Mouse (Mus musculus): ENCODE results near the gene Smim14. TPM values are rescaled to one million over a fixed set of nuclear protein-coding genes. Genes with fewer than 3 reads are reported as not detected.
A peak's percentile ranks its signal among the peaks of the same experiment; 100 is the strongest.

Smim14 gene
- total RNA-seq, 2 experiments from 2014 or later: 141 to 152 TPM

DNA sequence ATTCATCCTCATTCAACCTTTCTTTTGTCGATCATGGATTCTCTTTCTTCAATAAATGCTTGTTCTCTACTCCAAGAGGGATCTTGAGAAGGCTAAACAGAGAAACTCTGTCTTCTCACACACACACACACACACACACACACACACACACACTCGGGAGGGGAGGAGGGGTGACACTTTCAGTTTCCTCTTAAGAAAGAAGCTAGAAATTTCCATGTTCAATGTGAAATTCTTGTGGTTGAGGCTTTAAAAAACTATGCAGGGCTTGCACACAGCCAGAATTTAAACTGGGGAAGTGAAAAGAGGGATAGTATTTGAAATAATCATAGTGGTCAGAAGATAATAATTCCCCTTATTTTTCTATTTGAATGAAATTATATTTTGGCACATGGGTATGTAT, 61.2 kb downstream of the Smim14 start:
- DNase-seq (ENCODE audit: low spot score in 2 of 2): no peak

DNA sequence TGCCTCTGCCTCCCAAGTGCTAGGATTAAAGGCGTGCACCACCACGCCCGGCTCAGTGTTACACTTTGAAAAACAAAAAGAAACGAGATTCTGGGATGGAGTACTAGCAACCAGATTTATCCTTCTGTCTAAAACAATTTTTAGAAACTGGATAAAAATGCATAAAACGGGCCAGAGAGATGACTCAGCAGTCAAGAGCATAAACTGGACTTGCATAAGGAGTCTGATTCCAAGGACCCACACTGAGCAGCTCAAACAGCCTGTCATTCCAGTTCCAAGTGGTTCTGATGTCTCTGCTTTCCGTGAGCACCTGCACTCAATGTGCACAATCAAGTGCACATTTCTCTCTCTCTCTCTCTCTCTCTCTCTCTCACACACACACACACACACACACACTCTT, 67.2 kb downstream of the Smim14 start:
- no peak for DNase-seq (ENCODE audit: low spot score in 2 of 2)

DNA sequence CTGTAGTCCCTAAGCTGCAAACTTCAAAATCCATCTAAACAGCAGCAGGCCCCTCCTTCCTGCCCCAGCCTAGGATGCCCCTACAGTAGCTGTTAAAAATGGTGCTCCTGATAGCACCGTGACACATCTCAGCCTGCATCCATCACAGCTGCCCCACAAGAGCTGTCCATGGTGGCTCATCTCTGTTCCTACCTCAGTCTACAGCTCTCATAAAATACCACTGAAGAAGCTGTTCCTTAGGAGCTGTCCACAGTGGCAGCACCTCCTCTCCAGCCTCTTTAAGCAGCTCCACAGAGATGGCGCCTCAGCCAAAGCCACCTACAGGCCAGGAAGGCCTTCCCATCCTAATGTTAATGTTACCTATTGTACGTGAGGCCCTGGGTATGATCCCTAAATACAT, 70.1 kb downstream of the Smim14 start:
- no peak for DNase-seq (ENCODE audit: low spot score in 2 of 2)

DNA sequence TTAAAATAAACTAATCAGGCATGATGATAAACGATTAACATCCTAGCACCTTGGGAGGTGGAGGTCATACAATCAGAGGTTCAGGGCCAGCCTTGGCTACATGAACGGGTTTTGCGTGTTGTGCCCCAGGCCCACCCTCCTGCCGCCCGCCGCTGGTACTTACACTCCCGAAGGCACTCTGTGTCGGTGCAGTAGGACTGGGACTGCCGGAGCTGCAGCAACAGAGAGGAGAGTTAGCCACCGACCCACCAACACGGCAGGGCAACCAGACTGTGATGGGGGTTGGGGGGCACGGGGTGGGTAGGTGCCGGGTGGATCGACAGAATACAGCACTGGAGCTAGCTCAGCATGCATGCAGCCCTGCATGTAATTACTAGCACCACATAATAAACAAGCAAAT, 76.6 kb downstream of the Smim14 start:
- no peak for DNase-seq (ENCODE audit: low spot score in 2 of 2)

DNA sequence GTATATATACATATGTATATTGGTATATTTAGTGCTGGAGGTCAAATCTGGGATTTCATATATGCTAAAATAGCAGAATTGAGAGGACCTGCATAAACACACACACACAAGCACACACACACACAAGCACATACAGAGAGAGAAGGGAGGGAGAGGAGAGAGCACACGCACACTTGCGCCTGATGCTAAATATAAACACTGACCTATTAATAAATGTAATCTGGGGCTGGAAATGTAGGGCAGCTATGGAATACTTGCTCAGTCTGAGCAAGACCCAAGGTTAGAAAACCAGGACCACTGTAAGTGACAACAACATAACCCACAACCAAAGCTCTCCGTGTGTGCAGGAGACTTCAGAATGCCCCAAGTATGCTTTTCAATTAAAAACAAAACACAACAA, 77.5 kb downstream of the Smim14 start:
- DNase-seq (ENCODE audit: low spot score in 2 of 2): no peak

DNA sequence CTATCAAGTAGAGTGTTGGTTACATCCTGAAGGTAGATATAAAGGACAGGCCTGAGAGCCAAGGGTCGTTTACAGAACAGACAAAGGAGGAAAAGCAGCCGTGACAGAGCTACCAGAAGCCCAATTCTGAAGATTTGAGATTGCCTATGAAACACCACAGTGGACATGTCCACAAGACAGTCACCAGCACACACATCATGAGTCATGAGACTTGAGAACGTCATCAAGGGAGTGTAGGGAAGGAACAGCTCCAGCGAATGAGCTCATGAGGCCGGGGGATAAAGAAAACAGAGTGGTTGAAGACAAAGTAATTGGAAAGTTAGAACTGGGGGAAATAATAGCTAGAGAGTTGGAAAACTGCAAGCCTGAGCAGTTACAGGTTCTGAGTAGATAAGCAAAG, 79.1 kb downstream of the Smim14 start:
- DNase-seq (ENCODE audit: low spot score in 2 of 2): no peak

DNA sequence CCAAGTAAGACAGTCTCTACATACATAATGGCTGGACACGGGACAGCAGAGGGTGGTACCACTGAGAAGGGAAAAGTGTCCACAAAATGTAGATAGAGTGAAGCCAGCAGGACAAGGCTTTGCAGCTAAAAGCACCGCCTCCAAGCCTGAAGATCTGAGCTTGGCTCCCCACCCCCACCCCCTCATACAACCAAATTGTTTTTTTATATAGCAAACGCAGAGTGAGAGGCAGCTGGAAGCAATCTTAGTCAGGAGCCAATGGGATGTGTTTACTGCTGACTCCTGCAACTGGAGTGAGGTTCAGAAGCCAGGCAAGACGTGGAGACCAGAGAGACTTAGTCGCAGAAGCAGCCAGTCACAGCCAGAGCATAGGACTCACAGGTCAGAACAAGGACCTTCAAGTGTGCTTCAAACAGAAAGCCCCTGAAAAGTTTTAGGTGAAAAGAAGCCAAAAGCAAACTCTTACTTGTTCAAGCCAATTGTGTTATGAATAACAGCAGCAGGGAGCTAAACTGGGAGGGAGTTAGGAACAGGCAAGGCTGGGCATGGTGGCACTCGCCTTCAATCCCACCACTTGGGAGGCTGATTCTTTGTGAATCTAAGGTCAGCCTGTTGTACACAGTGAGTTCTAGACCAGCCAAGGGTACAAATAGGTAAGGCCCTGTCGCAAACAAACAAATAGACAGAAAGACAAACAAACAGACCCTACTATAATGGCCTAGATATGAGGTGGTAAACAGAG, 79.7 kb downstream of the Smim14 start:
- DNase-seq (ENCODE audit: low spot score in 2 of 2): no peak

DNA sequence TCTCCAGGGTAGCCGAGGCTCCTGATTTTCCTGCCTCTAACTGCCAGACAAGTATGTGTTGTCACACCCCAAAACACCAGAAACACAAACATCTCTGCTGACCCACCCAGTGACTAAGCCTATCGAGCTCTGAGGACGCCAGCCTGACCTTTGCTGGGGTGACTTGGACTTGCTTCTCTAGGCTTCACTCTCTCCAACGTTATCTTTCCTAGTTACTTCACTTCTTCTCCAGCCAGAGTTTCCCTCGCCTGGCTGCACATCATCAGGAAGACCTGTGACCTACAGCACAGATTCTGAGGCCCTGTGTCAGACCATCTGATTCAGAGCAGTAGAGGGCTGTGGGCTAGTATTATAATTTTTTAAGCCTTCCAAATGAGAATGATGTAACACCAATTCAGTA, 82.2 kb downstream of the Smim14 start:
- DNase-seq (ENCODE audit: low spot score in 2 of 2): no peak

DNA sequence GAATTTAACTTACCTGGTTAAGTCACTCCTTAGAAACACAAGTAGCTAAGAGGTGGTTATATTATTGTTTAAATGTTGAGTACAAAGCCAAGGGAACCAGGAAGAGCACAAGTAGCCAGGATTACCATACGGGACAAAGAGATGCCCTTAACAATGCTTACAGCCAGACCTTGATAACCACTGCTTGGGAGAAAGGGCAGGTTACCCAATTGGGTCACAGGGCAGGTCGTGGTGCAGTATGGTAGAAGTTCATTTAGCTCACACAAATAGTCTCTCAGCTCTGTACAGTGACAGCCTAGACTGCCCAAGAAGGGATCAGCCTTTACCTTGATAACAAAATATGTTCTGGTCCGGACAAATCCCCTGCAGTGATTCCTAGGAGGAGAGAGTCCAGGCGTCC, 88.0 kb downstream of the Smim14 start:
- no peak for DNase-seq (ENCODE audit: low spot score in 2 of 2)

DNA sequence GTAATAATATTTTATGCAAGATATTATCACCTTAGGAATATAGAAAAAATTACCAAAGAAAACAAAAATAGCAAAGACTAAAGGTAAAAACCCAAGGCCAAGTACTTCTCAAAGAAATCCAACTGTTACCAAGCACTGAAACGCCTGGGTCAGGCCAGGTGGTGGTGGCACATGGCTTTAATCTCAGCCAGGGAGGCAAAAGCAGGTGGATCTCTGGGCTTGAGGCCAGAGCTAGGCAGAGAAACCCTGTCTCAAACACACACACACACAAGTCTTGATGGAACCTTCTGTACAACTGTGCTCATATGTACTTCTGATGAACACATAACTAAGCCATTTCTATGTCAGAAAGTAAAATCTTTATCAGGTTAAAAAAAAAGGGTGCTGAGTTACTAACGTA, 89.2 kb downstream of the Smim14 start:
- no peak for DNase-seq (ENCODE audit: low spot score in 2 of 2)

DNA sequence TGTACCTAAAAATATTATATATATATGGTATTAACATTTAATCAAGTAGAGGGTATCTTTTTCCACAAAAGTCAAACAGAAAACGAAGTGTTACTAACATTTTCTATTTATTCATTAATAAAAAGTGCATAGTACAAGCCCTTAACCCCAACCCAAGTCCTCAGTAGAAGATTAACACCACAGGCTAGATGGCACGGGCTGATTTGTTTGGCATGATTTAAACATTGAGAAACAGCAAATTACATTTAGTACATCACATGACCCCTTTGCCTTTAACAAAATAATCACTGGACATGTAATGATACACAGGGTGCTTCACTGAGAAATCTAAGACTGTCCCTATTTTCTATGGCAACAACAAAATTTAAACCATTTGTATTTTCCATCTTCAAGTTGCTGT, 90.2 kb downstream of the Smim14 start:
- no peak for DNase-seq (ENCODE audit: low spot score in 2 of 2)

DNA sequence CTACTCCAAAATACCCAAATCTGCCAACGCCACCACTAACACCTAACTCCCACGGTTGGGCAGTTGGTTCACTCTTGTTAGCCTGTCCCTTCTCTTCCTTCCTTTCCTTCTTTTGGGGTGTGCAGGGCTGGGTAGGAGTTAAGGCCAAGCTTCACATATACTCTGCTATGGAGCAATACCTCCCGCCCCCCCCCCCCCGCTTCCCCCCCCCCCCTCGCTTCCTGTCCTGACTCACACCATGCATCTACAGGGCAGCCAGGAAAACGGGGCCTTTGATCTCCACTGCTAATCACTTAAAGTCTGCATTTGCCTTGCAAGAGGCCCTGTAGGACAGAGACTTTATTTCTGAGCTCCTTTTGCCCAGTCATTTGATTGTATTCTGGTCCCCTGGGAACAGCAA, 92.0 kb downstream of the Smim14 start:
- DNase-seq (ENCODE audit: low spot score in 2 of 2): no peak

DNA sequence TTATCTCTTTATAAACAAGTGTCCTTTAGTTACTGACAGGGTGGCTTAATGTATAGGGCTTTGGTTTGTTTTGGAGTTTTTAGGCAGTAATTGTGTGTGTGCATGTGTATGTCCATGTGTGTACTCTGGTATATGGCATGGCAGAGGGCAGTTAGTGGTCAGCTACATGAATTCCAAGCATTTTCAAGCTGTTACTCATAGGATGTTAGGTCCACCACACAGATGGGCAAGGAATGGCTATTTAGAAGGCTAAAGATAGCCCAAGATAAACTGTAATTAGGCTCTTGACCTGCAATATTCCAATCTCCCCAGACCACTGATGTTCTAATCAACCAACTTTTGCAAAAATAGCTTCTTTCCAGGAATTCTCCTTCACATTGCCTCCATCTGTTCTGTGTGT, 98.9 kb downstream of the Smim14 start:
- DNase-seq (ENCODE audit: low spot score in 2 of 2): no peak

DNA sequence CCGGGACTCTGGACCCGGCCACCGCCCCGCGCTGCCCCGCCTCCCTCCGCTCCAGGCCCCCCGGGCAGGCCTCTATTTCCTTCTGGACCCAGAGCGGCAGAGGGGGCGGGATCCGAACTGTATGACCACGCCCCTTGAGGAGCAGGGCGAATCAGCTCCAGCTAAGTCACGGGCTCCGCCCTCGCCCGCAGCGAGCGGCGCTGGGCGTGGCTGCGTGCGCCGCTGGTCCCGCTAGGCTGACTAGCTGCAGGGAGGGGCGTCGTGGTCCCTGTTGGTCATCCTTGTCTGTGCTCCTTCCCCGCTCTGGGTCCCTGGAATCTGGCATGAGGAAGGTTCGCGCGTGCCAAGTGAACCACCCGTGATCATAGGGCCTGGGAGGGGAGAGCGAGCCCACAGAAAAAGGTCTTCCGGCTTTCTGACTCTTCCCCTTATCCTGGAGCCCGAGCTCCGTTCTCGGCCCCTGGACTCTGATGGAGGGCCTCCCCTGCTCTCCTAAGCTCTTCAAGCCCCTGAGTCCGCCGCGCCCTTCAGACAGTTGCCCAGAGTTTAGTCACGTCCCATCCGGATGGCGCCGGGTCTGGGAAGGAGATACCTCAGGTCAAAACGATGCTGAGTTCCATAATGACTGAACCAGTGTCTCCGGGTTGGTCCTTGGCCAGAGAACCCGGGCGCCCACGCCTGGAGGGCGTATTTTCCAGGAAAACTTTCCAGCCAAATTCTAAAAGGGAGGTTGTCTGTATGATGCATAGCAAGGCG, 101.0 kb downstream of the Smim14 start, which contains the start of gene Ugdh:
Gene Ugdh, minus strand, starts transcription at position 144 of the 756 bp plus-strand sequence.
- DNase-seq (ENCODE audit: low spot score in 2 of 2): peak; percentile 92 to 96

DNA sequence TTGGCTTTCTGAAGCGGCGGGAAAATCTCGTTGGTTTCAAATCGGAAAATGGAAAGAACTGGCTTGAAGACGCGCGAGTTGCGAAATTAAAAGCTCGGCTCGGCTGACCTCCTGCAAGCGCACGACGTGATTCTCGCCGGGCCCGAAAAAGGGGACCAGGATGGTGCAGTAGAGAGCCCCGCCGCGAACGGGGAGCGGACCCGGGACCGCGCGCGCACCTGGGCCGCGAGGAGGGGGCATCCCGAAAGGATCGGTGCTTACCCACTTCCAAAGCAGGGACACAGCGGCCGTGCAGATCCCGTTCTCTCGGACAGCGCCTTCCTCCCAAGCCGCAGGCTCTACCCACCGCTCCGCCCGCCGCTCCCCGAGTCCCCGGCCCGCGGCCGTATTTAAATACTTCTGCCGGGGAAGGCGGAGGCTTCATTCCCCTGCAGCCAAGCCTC, 101.6 kb downstream of the Smim14 start:
- no peak for DNase-seq (ENCODE audit: low spot score in 2 of 2)

DNA sequence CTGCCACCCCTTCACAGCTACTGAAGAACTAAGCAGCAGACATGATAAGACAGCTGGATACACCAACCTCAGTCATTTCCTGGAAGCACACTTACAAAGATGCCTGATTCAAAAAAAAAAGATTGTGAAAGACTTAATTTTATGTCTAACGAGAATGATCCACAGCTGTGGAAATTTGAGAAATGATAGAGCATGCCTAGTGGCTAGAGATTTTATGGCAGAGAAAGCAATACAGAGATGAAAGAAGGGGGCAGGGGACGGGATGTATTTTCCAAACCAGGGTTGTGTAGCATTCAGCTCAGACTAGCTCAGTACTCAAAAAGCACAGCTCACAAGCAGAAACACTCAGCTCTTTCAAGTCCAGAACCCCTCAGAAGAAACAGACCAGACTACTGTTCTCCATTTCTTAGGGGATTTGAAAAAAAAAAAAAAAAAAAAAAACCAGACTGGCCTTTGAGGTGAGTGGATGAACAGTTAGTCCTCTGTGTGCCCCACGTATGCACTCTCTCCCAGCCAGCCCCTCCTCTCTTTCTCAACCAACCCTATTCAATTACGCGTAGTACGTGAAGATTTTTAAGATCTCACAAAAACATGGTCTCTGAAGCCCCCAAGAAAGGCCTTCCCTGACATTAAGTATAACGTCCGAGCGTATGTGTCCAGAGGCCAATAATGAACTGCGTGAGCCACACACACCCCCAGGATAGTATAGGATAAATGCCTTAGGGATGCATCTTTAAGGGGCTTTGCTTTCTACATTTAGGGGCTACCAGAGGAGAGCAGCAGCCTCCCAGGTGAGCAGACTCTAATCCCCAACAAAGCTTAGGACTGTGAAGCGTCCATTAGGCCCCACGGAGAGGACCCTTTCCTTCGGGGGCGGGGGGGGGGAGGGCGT, 102.3 kb downstream of the Smim14 start:
- DNase-seq (ENCODE audit: low spot score in 2 of 2): peak in 1 of 2 experiments; percentile 30

DNA sequence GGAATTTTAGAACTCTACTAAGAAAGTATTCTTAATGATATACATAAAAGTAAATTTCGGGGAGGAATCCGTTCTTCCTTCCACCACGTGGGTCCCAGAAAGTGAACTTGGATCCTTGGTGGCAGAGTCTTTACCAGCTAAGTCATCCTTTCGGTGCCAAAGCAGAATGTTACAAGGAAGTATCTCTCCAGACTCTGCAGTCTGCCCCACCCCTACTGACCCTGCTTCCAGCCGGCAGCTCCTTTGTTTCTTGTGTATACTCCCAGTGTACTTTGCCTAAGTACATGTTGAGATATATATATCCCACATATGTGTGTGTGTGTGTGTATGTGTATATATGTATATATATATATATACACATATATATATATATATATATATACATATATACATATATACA, 107.5 kb downstream of the Smim14 start:
- no peak for DNase-seq (ENCODE audit: low spot score in 2 of 2)

DNA sequence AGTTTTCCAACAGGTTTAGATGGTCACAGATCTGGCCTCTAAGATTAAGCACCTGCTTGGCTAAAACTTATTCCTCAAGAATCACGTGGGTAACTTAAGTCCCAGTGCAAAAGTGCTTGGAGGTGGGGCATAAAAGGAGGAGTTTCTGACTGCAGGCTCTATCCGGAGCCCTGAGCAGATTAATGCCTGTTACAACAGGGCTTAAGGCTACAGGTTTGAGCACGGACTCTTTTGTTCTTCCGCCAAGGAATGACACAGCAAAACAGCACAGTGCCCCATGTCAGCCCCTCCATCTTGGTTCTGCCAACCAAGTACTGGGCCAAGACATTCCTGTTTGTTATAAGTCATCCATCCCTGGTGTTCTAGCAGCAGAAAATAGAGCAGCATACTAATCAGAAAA, 108.7 kb downstream of the Smim14 start:
- DNase-seq (ENCODE audit: low spot score in 2 of 2): no peak

DNA sequence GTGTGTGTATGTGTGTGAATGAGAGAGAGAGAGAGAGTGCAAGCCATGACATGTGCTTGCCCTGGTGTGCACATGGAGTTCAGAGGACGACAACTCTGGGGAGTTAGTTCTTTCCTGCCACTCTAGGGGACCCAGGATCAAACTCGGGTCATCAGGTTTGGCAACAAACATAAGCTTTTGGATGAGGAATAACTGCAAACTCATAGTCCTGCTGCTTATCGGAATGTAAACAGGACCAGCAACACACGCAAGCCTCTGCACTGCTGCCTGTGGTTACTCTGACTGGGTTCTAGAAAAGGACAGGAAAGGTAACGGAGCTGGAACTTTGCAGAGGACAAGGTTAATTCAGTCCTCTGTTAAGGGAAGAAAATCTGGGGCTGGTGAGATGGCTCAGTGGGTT, 111.7 kb downstream of the Smim14 start:
- DNase-seq (ENCODE audit: low spot score in 2 of 2): no peak

DNA sequence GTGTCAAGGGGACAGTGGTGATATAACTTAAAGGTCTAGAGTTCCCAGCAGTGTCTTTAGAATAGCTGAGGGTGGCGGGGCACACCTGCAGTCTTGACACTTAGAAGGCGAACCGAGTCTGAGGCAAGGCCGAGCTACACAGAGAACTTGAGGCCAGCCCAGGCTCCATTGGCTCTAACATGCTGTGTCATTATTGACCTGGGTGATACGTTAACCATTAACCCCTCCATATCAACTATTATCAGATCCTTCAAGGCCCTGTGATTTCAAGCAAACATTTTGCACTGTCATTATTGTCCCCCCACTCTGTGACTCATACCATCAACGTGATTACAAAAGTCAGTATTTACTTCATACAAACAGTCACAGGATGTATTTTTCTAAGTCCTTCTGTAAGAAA, 112.8 kb downstream of the Smim14 start:
- DNase-seq (ENCODE audit: low spot score in 2 of 2): no peak

DNA sequence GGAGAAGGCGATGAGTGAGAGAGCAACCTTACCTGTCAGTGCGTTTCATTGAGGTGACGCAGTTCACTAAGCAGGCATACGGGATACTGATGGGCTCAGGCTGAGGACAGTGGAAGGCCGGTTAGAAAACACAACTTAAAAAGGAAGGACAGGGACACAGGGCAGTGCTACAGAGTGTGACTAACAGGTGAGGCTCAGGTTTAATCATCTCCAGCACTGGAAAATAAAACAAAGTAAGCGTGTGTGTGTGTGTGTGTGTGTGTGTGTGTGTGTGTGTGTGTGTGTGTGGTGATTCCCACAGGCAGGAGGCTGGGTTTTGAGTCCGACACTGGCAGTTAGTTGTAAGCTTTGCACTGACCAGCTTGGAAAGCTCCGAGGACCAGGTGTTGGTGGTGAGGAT, 114.2 kb downstream of the Smim14 start:
- DNase-seq (ENCODE audit: low spot score in 2 of 2): no peak

DNA sequence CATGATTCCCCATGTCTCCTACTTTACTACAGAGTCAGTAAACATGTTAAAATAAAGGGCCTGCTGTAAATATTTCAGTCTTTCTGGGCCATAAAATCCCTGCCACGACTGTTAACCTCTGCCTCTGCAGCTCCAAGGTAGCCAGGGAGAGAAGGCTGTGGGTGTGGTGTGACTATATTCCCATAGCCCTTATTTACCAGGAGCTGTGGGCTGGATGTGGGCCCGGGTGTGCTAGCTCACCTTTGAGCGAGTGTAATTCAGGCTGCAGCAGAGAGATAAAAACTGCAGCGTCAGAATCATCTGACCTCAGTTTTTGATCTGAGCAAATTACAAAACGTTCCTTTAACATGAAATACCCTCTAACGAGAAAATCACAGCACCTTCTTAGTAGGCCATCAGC, 116.2 kb downstream of the Smim14 start:
- no peak for DNase-seq (ENCODE audit: low spot score in 2 of 2)
